Mouse (Mus musculus) stomach, embryonic 16.5 days (tissue): ENCODE results near the gene Actg1. TPM values are rescaled to one million over a fixed set of nuclear protein-coding genes. Genes with fewer than 3 reads are reported as not detected.

Experiments used
- ATAC-seq: fragments of 200-750 bp; cut with Nextera tagmentation; 2 replicates; pipeline ENCODE4 v1.8.0; 2017; ENCODE audit warnings: moderate number of reproducible peaks, moderate TSS enrichment; ENCODE audit not compliant: insufficient read depth, low FRiP score
- H3K27ac ChIP-seq: fragments of 300-500 bp; sonication (generic); 2 replicates; pipeline ENCODE4 v1.5.1; 2014; ENCODE audit warnings: low read length
- H3K27me3 ChIP-seq: fragments of 300-500 bp; sonication (generic); 2 replicates; pipeline ENCODE4 v1.6.1; 2014; ENCODE audit warnings: low read length, control low read depth, mixed read lengths; ENCODE audit not compliant: control insufficient read depth, insufficient read depth
- H3K36me3 ChIP-seq: fragments of 300-500 bp; sonication (generic); 2 replicates; pipeline ENCODE4 v1.6.1; 2014; ENCODE audit warnings: low read length; ENCODE audit not compliant: control insufficient read depth, insufficient read depth
- H3K4me1 ChIP-seq: fragments of 300-500 bp; sonication (generic); 2 replicates; pipeline ENCODE4 v1.6.1; 2014; ENCODE audit warnings: low read length, control low read depth, mixed read lengths; ENCODE audit not compliant: control insufficient read depth, insufficient read depth
- H3K4me2 ChIP-seq: fragments of 300-500 bp; sonication (generic); 2 replicates; pipeline ENCODE4 v1.6.1; 2014; ENCODE audit warnings: low read depth, low read length, mixed read lengths
- H3K4me3 ChIP-seq: fragments of 300-500 bp; sonication (generic); replicated peaks from 2 replicates; pipeline ENCODE4 v1.5.1; 2014; ENCODE audit warnings: mild to moderate bottlenecking, low read length
- H3K9ac ChIP-seq: fragments of 300-500 bp; sonication (generic); 2 replicates; pipeline ENCODE4 v1.6.1; 2014; ENCODE audit warnings: low read length
- H3K9me3 ChIP-seq: fragments of 300-500 bp; sonication (generic); replicated peaks from 2 replicates; pipeline ENCODE4 v1.6.1; 2016; ENCODE audit warnings: low read length, control low read depth; ENCODE audit not compliant: control insufficient read depth
- WGBS: fragments of 180-500 bp; shearing (Covaris S2); extraction: QIAGEN DNeasy Blood & Tissue Kit; methylation state at CpG from one replicate; pipeline ENCODE4 v1.1.7; 2014; 5-methylcytosine and 5-hydroxymethylcytosine counted together
- polyA plus RNA-seq: library from polyadenylated mRNA; unstranded; fragments of >200 nt; fragmentation: Nextera tagmentation; extraction: Ambion mirVana; gene quantifications from 2 replicates; pipeline ENCODE4 v1.2.1, GENCODE M21; 2015

Gene Actg1
- polyA plus RNA-seq, 1 experiment from 2014 or later = 2,700 TPM

DNA sequence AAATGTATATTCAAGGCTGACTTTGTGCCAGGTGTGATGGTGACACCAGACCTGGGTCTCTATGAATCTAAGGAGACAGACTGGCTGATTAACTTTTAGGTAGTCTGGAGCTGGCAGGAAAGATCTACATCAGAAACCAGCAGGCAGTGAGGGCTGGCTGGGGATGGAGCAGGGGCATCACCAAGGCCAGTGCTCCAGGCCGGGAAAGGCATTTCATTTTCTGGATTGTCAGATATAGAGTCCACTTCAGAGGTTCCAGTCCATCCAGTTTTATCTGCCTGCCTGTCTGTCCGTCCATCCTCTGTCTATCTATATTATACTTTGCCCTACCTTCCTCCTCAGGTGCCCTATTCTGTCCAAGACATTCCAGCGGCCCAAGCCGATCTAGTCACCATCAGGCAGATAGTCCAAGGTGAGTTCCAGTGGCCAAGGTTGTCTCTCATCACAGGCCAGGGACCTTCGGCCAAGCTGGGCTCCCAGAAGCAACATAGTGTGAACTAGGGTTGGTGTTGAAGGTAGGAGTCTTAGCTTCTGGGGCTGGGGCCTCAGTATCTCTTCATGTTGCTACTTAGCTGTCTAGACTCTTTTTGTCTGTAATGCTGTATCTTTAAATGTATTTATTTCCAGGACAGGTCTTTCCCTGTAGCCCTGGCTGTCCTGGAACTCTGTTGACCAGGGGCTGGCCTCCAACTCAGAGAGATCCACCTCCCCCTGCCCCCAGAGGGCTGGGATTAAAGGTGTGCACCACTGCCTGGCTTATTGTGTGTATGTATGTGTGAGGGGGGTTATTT is 4.6 kb downstream of the Actg1 start:
- peaks cover 5% of the 10 kb centered on the region; the same call in 1 of the 2 replicates for H3K36me3 ChIP-seq
- no peak overlapping the region for H3K9ac ChIP-seq
- H3K27me3 ChIP-seq = no peaks in the 10 kb centered on the region
- no peak overlapping the region for H3K4me3 ChIP-seq
- peaks cover 4% of the 10 kb centered on the region; the same call in 1 of the 2 replicates for H3K4me1 ChIP-seq
- H3K27ac ChIP-seq = peak overlapping the region; percentile 7
- no peak for ATAC-seq
- WGBS = 65% methylated on average over 5 of the region's 5 CpGs
- H3K9me3 ChIP-seq = no peaks in the 10 kb centered on the region
- no peak overlapping the region for H3K4me2 ChIP-seq

DNA sequence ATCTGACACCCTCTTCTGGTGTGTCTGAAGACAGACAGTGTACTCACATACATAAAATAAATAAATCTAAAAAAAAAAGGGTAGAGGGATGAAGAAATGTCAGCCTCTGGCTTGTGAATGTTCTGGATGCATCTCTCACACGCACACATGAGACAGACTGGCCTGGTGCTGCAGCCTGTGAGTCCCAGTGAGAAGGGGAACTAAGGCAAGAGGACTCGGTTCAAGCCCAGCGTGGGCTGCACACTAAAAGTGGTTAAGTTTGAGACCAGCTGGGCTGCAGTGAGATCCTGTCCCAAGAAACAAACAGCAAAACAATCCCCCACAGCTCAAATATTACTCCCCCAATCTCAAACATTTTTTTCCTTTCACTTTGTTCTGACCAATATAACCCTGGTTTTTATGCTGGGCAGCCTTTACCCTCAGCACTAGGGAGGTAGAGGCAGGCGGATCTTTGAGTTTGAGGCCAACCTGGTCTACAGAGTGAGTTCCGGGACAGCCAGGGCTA is 5.6 kb downstream of the Actg1 start:
- Histone ChIP-seq H3K9me3 (no peaks in the 10 kb centered on the region), H3K4me3 (no peak overlapping the region), H3K4me1 (peaks cover 4% of the 10 kb centered on the region; the same call in 1 of the 2 replicates), H3K36me3 (peaks cover 5% of the 10 kb centered on the region; the same call in 1 of the 2 replicates), H3K4me2 (no peak overlapping the region), H3K9ac (no peak overlapping the region), H3K27ac (no peak overlapping the region), H3K27me3 (no peaks in the 10 kb centered on the region)
- WGBS = 91% methylated on average over 5 of the region's 5 CpGs
- no peak for ATAC-seq

DNA sequence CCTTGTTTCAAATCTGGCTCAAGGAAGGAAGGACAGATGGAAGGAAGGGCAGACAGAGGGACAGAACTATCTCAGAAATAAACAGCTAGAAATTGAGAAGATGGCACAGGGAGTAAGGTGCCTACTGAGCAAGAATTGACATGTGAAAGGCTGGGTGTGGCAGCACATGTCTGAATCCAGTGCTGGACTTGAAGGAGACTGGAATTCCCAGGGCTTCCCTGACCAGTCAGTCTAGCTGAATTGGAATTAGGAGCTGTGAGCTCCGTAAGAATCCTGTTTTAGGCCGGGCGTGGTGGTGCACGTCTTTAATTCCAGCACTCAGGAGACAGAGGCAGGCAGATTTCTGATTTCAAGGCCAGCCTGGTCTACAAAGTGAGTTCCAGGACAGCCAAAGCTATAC is 6.7 kb downstream of the Actg1 start:
- H3K27ac ChIP-seq = no peak overlapping the region
- H3K4me1 ChIP-seq = peaks cover 4% of the 10 kb centered on the region; the same call in 1 of the 2 replicates
- 89% methylated on average over 4 of the region's 4 CpGs for WGBS
- peaks cover 5% of the 10 kb centered on the region; the same call in 1 of the 2 replicates for H3K36me3 ChIP-seq
- no peaks in the 10 kb centered on the region for H3K9me3 ChIP-seq
- no peak for ATAC-seq
- no peak overlapping the region for H3K4me2 ChIP-seq
- no peak overlapping the region for H3K9ac ChIP-seq
- no peak overlapping the region for H3K4me3 ChIP-seq
- no peaks in the 10 kb centered on the region for H3K27me3 ChIP-seq

DNA sequence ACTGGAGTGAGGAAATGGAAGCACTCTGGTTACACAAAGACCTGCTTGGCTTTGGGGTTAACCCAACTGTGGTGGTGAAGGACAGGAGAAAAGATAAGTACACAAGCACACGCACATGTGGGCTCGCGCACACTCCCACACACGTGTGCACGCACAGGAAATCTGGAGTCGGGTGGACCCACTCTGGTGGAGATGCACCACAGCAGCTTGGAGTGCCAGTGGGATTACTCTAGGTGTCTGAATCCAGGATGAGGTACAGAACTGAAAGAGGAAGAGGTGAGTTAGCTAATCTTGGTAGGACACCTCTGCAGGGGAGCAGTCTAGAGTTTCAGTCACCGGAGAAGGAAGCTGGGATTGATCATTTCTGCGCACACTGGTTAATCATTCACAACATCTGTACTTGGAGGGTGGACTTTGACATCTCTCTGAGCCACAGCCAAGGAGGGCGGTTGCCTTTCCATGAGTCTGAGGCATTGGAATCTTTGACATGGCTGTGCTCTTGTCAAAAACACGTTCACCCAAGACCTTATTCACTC is 8.3 kb downstream of the Actg1 start:
- peaks cover under 1% of the 10 kb centered on the region; the same call in 1 of the 2 replicates for H3K36me3 ChIP-seq
- peak overlapping the region; percentile 31; the same call in 1 of the 2 replicates for H3K4me2 ChIP-seq
- peak; percentile 74 for ATAC-seq
- H3K27me3 ChIP-seq = no peaks in the 10 kb centered on the region
- H3K27ac ChIP-seq = peak overlapping the region; percentile 85
- peaks cover under 1% of the 10 kb centered on the region; the same call in 1 of the 2 replicates for H3K4me1 ChIP-seq
- no peak overlapping the region for H3K9ac ChIP-seq
- H3K4me3 ChIP-seq = no peak overlapping the region
- H3K9me3 ChIP-seq = no peaks in the 10 kb centered on the region
- 61% methylated on average over 10 of the region's 10 CpGs for WGBS

DNA sequence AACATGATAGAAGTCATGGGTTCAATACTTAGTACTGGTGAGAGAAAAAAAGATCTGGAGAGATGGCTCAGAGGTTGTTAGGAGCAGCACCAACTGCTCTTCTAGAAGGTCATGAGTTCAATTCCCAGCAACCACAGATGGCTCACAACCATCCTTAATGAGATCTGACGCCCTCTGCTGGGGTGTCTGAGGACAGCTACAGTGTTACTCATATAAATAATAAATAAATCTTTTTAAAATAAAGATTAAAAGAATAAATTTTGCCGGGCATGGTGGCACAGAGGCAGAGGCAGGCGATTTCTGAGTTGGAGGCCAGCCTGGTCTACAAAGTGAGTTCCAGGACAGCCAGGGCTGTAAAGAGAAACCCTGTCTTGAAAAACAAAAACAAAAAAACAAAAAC is 9.6 kb downstream of the Actg1 start:
- H3K27me3 ChIP-seq = no peaks in the 10 kb centered on the region
- H3K4me3 ChIP-seq = no peak overlapping the region
- no peak overlapping the region for H3K27ac ChIP-seq
- no peaks in the 10 kb centered on the region for H3K36me3 ChIP-seq
- ATAC-seq = no peak
- H3K4me2 ChIP-seq = no peak overlapping the region
- H3K9ac ChIP-seq = no peak overlapping the region
- no peaks in the 10 kb centered on the region for H3K4me1 ChIP-seq
- WGBS = 64% methylated on average over 3 of the region's 3 CpGs
- H3K9me3 ChIP-seq = no peaks in the 10 kb centered on the region

DNA sequence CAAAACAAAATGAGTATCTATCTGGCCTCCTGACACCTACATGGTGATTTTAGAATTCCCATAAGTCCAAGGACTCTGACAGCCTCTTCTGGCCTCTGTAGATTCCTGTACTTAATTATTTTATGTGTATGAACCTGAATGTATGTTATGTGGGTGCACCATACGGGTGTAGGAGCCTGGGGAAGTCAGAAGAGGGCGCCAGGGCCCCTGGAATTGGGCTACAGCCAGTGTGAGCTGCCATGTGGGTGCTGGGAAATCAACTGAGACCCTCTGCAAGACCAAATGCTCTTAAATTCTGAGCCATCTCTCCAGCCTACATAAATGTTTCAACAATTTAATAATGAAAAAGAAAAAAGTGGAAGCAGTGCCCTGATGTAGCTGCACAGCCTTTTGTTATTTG is 10.9 kb downstream of the Actg1 start:
- 37% methylated on average over 2 of the region's 2 CpGs for WGBS
- ATAC-seq = no peak

DNA sequence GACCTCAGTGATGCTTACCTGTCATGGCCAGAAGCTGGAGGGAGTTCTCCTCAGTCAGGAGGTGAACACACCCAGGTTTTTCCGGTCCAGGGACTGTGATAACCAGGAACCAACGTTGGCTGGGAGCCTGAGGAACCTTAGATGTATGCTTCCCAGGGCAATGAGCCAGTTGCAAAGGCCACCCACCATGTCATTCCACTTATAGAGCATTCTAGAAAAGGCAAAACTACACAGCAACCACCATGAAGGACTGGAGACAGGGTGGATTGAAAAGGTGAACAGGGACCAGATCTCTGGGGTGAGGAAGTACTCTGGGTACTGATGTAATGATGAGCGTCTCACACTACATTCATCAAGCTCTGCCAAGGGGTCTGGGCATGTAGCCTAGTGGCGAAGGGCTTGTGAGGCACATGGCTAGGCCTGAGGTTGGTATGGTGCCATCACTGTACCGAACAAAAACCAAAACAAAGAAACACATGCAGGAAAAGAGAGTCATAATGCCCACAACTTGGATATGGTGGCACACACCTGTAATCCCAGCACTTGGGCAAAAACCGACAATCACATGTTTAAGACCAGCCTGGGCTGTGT is 12.8 kb downstream of the Actg1 start:
- Histone ChIP-seq H3K4me2 (no peak overlapping the region), H3K36me3 (no peaks in the 10 kb centered on the region), H3K4me3 (no peak overlapping the region), H3K27ac (no peak overlapping the region), H3K4me1 (no peaks in the 10 kb centered on the region), H3K9ac (no peak overlapping the region), H3K9me3 (no peaks in the 10 kb centered on the region), H3K27me3 (no peaks in the 10 kb centered on the region)
- no peak for ATAC-seq
- 78% methylated on average over 6 of the region's 6 CpGs for WGBS

More for the DNA sequence above, 10.9 kb downstream of the Actg1 start:
- Histone ChIP-seq H3K4me2 (no peak overlapping the region), H3K4me3 (no peak overlapping the region), H3K9ac (no peak overlapping the region), H3K9me3 (no peaks in the 10 kb centered on the region), H3K27me3 (no peaks in the 10 kb centered on the region), H3K4me1 (no peaks in the 10 kb centered on the region), H3K27ac (no peak overlapping the region), H3K36me3 (no peaks in the 10 kb centered on the region)

DNA sequence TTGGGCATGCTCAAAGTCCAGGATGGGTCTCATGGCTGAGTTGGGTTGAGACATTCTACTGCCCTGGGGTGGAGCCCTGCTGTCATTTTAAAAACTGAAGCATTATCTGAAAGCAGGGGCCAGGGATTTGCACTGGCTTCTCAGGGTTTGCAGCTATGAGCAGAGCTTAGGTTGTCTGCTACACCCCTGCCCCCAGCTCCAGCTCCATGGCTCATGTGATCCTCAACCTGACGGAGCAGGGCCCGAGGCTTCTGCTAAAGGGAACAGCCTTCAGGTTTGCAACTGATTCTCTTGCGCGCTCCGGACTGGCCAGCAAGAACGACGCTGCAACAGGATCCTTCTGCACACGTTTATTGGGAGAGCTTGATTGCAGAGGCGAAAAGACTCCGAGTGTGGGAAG is 28.2 kb downstream of the Actg1 start:
- Histone ChIP-seq H3K9me3 (no peaks in the 10 kb centered on the region), H3K27ac (no peak overlapping the region), H3K9ac (no peak overlapping the region), H3K4me2 (no peak overlapping the region), H3K27me3 (no peaks in the 10 kb centered on the region), H3K36me3 (no peaks in the 10 kb centered on the region), H3K4me1 (peaks cover 10% of the 10 kb centered on the region), H3K4me3 (no peak overlapping the region)
- ATAC-seq = no peak
- 94% methylated on average over 10 of the region's 10 CpGs for WGBS

DNA sequence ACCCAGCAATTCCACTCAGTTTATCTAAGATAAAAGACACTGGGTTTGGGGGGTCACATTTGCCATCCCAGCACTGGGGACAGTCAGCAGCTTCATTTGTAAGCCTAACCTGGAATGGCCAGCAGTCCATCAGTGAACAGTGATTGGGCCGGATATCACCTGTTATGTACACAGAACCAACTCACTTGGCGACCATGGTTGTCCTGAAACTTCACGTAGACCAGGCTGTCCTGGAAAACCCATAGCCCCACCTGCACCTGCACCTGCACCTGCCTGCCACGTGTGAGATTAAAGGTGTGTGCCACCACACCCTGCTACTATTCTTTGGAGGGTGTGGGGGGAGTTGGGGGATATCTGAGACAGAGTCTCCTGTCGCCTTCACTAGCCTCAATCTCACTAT is 29.0 kb downstream of the Actg1 start:
- 76% methylated on average over 5 of the region's 5 CpGs for WGBS

More for the DNA sequence above, 29.0 kb downstream of the Actg1 start:
- H3K27ac ChIP-seq = no peak overlapping the region
- H3K9me3 ChIP-seq = no peaks in the 10 kb centered on the region
- H3K9ac ChIP-seq = no peak overlapping the region
- H3K36me3 ChIP-seq = no peaks in the 10 kb centered on the region
- H3K27me3 ChIP-seq = no peaks in the 10 kb centered on the region
- H3K4me3 ChIP-seq = no peak overlapping the region
- H3K4me1 ChIP-seq = peaks cover 13% of the 10 kb centered on the region
- no peak for ATAC-seq
- H3K4me2 ChIP-seq = no peak overlapping the region
